Mouse (Mus musculus) thymus, adult 2 months (tissue): ENCODE measurements around the gene Capn1. TPM values are rescaled to one million over a fixed set of nuclear protein-coding genes. Genes with fewer than 3 reads are reported as not detected.

Experiments
- DNase-seq: peaks from one replicate; pipeline ENCODE4 v3.0.0; 2021
- H3K27ac ChIP-seq: fragments of 200-500 bp; 2 replicates; pipeline ENCODE4 v1.5.1; 2012; ENCODE audit warnings: low read length, control low read depth; ENCODE audit not compliant: control insufficient read depth, insufficient read depth
- H3K27me3 ChIP-seq: fragments of 200-500 bp; 2 replicates; pipeline ENCODE4 v1.6.1; 2012; ENCODE audit warnings: mild to moderate bottlenecking, low read length, moderate library complexity, mixed read lengths; ENCODE audit not compliant: control insufficient read depth, insufficient read depth
- H3K36me3 ChIP-seq: fragments of 200-500 bp; 2 replicates; pipeline ENCODE4 v1.6.1; 2012; ENCODE audit warnings: mild to moderate bottlenecking, low read length, moderate library complexity; ENCODE audit not compliant: control insufficient read depth, insufficient read depth
- H3K4me1 ChIP-seq: fragments of 200-500 bp; replicated peaks from 2 replicates; pipeline ENCODE4 v1.6.1; 2012; ENCODE audit warnings: low read length; ENCODE audit not compliant: control insufficient read depth, insufficient read depth
- H3K4me3 ChIP-seq: fragments of 200-500 bp; 2 replicates; pipeline ENCODE4 v1.5.1; 2012; ENCODE audit warnings: mild to moderate bottlenecking, low read length, control low read depth, moderate library complexity; ENCODE audit not compliant: control insufficient read depth, insufficient read depth
- CTCF ChIP-seq: fragments of 200-500 bp; IDR thresholded peaks from 2 replicates; pipeline ENCODE4 v1.5.1; 2012; ENCODE audit warnings: mild to moderate bottlenecking, control low read depth, low read length, moderate library complexity, borderline replicate concordance; ENCODE audit not compliant: control insufficient read depth, poor library complexity, insufficient read depth; ENCODE audit errors: extremely low read depth
- POLR2A ChIP-seq: fragments of 200-500 bp; IDR thresholded peaks from 2 replicates; pipeline ENCODE4 v1.6.1; 2012; ENCODE audit warnings: mild to moderate bottlenecking, low read length, control low read depth, moderate library complexity; ENCODE audit not compliant: control insufficient read depth, poor library complexity, insufficient read depth; ENCODE audit errors: extremely low read depth
- WGBS: fragments of 180-500 bp; shearing (Covaris S2); methylation state at CpG from one replicate; pipeline ENCODE4 v1.1.7; 2018; 5-methylcytosine and 5-hydroxymethylcytosine counted together
- polyA plus RNA-seq: library from polyadenylated mRNA; depleted of rRNA; stranded (reverse); fragments of >200 nt; gene quantifications from 2 replicates; pipeline ENCODE4 v1.2.3, GENCODE M21; 2012

The Capn1 gene
- polyA plus RNA-seq, 1 experiment, result 101 TPM

DNA sequence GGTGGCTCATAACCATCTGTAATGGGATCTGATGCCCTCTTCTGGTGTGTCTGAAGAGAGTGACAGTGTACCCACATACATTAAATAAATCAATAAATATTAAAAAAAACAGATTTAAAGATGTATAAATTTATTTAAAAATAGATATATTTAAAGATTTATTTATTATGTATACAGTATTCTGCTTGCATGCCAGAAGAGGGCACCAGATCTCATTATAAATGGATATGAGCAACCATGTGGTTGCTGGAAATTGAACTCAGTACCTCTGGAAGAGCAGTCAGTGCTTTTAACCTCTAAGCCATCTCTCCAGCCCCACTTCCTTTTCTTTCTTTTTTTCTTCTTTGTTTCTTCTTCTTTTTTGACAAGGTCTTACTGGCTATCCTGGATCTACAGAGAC is 24.3 kb upstream of the Capn1 start:
- Histone ChIP-seq H3K27me3 (no peaks in the 10 kb centered on the region), H3K4me3 (no peak overlapping the region), H3K36me3 (no peaks in the 10 kb centered on the region), H3K4me1 (peaks cover under 1% of the 10 kb centered on the region), H3K27ac (no peak overlapping the region)
- no peak for TF ChIP-seq POLR2A
- no peak for TF ChIP-seq CTCF
- no peak for DNase-seq

- Histone ChIP-seq H3K27me3 (no peaks in the 10 kb centered on the region), H3K4me3 (no peak overlapping the region), H3K36me3 (no peaks in the 10 kb centered on the region), H3K4me1 (no peaks in the 10 kb centered on the region), H3K27ac (no peak overlapping the region)
- WGBS, result 87% methylated on average over 7 of the region's 7 CpGs
- no peak for DNase-seq
- TF ChIP-seq POLR2A (no peak), CTCF (no peak)
These were observed 22.6 kb upstream of the Capn1 start for GRCm38 (mm10) chr19:6038326-6038725.

GRCm38 (mm10) chr19:6037695-6038094 is 22.0 kb upstream of the Capn1 start:
- no peak for DNase-seq
- no peak overlapping the region for H3K4me3 ChIP-seq
- H3K27me3 ChIP-seq, result no peaks in the 10 kb centered on the region
- no peaks in the 10 kb centered on the region for H3K36me3 ChIP-seq
- H3K4me1 ChIP-seq, result no peaks in the 10 kb centered on the region
- TF ChIP-seq POLR2A, result no peak
- TF ChIP-seq CTCF, result no peak
- H3K27ac ChIP-seq, result no peak overlapping the region

GRCm38 (mm10) chr19:6035966-6036585 is 20.4 kb upstream of the Capn1 start:
- H3K4me3 ChIP-seq, result no peak overlapping the region

DNA sequence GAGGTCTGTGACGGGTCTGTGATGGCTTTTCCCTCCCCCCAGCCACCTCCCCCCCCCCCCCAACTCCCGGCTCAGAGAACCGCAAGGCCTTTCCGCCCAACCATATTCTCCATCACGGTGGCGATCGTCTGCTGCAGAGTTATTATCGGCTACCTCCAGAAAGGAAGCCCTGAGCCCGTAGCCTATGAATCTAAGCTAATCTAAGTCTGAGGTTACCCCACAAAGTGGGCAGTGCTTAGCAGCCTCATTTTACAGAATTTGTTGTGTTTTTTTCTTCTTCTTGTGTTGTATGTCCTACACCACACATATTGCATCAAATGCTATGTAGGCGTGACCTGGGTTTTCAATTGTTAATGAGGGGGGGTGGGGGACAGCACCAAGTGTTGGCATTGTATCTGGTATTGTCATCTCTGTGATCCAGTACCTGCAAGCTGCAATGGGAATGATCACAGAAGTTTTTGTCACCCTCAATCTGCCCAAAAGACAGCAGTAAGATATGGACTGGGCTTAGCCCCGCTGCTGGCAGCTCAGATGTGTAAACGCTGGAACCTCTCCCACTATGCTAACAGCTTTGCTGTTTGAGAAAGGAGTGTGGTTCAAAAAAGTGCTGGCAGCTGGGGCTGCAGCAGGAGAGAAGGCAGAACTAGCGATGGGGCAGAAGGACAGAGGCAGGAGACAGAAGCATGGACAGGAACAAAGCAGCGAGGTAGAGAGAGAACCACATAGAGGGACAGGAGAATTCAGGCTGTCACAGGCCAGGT is 15.0 kb upstream of the Capn1 start:
- Histone ChIP-seq H3K36me3 (no peaks in the 10 kb centered on the region), H3K4me3 (no peak overlapping the region), H3K27me3 (no peaks in the 10 kb centered on the region), H3K4me1 (no peaks in the 10 kb centered on the region), H3K27ac (no peak overlapping the region)
- TF ChIP-seq POLR2A (no peak), CTCF (no peak)
- 86% methylated on average over 14 of the region's 14 CpGs for WGBS
- DNase-seq, result no peak

More at GRCm38 (mm10) chr19:6035966-6036585, 20.4 kb upstream of the Capn1 start:
- no peaks in the 10 kb centered on the region for H3K27me3 ChIP-seq
- H3K36me3 ChIP-seq, result no peaks in the 10 kb centered on the region
- 68% methylated on average over 9 of the region's 9 CpGs for WGBS
- no peak for TF ChIP-seq POLR2A
- no peak for TF ChIP-seq CTCF
- no peak for DNase-seq
- no peak overlapping the region for H3K27ac ChIP-seq
- H3K4me1 ChIP-seq, result no peaks in the 10 kb centered on the region

DNA sequence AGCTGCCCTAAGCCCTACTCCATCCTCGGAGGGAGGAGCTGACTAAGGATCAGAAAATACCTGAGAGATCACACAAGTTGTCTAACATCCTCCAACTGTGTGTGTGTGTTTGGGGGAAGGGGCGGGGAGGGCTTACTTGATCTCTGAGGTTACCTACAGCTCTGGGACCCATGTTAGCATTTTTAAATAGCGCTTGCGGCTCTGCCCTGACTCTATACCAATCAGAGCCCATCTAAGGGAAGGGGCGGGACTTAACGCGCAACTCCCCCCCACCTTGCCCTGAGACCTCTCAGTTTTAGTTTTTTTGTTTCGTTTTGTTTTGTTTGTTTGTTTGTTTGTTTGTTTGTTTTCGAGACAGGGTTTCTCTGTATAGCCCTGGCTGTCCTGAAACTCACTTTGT is 13.7 kb upstream of the Capn1 start:
- H3K4me3 ChIP-seq, result no peak overlapping the region
- H3K4me1 ChIP-seq, result no peaks in the 10 kb centered on the region
- DNase-seq, result no peak
- no peak overlapping the region for H3K27ac ChIP-seq
- H3K36me3 ChIP-seq, result no peaks in the 10 kb centered on the region
- H3K27me3 ChIP-seq, result no peaks in the 10 kb centered on the region
- TF ChIP-seq POLR2A (no peak), CTCF (no peak)
- WGBS, result 90% methylated on average over 9 of the region's 9 CpGs

DNA sequence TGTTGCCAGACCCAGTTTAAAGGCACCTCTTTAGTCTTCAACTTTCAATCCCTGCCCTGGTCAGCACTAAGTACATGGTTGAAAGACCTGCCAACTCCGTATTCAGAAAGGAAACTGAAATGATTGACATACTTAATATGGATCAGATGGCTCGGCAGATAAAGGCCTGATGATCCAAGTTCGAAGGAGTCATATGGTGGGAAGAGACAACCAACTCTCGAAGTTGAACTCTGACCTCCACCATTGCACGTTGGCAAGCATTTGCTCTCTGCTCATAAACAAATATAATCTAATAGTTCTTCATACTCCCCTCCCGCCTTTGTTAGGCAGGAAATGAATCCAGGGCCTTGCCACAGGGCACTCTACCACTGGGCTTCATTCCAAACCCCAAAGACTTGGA is 13.3 kb upstream of the Capn1 start:
- Histone ChIP-seq H3K4me1 (no peaks in the 10 kb centered on the region), H3K27me3 (no peaks in the 10 kb centered on the region), H3K4me3 (no peak overlapping the region), H3K36me3 (no peaks in the 10 kb centered on the region), H3K27ac (no peak overlapping the region)
- 92% methylated on average over 6 of the region's 6 CpGs for WGBS
- DNase-seq, result no peak
- TF ChIP-seq POLR2A (no peak), CTCF (no peak)
